Mouse (Mus musculus) heart, adult 9 months (tissue): ENCODE data around the gene Ptms.
"Not testable (repeated sequence)": the region's sequence is repeated elsewhere in the genome, so short reads cannot be mapped to it uniquely, and the experiment has no call there.

ENCODE experiments used
- DNase-seq, 2 experiments: peaks; one replicate each; pipeline ENCODE4 v3.0.0; 2022; ENCODE audit warnings: low spot score in 2 of 2

Ptms gene

DNA sequence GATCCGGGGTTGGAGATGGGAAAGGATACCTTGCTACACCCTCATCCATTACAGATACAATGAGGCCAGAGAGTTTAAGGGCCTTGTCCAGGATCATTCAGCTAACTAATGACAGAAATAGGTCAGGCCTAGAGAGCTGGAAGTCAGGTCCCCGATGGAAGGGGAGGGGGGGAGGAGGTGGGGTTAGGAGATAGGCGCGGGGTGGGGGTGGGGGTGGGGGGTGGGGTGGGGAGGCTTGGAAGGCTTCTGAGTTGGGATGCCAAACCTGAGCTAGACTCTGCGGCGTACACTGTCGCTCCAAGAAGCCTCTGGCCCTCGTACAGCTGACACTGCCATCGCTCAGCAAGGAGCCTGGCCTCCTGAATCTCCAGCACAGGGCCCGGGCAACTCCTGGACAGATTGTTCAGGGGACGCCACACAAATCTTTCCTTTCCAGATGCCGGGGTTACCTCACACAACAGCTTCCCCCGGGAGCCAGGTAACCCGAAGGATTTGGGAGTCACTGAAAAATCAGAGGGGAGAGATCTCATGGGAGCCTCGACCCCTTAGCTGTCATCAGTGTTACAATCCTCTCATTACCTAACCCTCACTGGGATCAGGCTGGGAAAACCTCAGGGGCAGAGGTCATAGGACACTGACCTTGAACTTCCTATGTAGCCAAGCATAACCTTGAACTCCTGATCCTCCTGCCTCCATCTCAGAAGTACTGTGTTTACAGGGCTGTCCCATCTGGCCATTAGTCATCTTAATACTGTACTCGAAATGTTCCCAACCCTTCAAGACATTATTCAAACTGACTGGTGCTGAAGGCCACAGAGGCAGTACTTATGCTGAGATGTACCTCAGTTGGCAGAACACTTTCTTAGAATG, 14.7 kb downstream of the Ptms start:
- DNase-seq: no peak

DNA sequence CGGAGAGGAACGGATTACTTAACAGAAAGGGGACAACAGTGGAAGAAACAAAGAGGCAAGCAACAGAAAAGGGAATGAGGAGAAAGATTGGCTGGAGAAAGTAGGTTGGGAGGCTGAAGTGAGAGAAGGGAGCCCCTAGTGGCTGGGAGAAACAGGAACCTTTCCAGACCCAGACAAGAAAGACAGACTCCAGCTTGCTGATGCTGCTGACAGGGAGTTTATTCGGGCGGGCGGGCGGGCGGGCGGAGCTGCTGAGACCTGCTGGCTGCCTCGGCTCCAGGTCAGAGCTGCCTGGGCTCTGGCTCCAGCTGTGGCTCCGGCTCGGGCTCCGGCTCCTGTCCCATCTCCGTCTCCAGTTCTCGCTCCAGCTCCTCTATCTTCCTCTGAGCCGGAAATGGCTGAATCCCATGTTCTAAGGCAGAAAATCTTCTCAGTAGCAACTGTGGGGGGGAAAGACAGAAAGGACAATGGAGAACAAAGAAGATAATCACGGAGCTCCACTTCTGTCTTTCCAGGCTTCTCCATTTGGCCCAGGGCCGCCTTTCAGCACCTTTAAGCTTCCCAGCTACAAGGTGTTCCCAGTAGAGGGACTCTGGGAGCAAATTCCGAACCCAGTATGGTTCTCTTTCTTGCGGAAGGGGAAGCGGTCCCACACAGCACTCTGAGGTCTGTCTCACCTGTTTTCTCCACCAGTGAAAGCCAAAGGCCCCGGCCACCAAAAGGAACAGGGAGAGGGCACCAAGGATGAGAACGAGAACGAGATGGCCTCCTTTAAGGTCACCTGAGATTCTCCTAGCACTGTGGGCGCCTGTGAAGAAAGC, 15.5 kb downstream of the Ptms start:
- DNase-seq: peak; percentile 80 to 87

DNA sequence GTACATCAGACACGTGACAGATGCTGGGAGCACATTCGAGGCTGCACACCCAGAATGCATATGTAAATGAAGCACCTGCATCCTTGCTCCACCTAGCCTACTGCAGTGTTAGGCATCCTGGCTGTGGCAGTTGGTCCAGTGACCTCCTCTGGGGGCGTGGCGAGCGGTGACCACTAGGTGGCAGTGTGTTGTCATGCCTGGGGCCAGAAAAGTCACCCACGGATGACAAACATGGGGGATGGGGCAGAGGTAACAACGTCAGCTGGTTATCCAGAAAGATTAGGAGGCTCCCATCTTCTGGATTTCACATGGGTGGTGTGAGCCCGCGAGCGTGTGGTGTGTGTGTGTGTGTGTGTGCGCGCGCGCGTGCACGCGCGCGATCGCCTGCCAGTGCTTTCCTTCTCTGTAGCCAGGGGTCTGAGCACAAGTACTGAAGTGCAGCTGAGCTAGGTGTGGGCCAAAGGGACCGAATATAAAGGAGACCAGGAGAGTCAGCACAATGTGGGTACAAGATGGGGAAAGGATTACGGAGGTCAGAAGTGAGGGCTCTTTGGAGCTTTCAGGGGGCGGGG, 16.2 kb downstream of the Ptms start:
- peak; percentile 91 to 95 for DNase-seq

DNA sequence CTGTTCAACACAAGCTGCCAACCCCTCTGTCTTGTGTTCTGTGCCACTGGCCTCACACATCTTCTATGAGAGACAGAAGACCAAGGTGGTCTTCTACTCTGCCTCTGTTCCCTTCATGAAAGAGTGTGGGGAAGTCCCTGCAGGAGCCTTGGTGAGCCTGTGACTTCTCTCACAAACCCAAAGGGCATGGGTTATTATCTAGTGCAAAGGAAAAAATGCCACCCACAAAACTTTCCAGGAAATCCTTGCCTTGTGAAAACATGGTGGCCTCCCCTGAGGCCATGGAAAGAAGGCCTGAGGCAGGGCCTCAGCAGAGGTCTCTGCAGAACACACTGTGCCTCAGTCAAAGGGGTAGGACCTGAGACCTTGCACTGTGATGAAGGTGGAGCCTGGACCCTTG, 18.1 kb downstream of the Ptms start:
- DNase-seq: no peak

DNA sequence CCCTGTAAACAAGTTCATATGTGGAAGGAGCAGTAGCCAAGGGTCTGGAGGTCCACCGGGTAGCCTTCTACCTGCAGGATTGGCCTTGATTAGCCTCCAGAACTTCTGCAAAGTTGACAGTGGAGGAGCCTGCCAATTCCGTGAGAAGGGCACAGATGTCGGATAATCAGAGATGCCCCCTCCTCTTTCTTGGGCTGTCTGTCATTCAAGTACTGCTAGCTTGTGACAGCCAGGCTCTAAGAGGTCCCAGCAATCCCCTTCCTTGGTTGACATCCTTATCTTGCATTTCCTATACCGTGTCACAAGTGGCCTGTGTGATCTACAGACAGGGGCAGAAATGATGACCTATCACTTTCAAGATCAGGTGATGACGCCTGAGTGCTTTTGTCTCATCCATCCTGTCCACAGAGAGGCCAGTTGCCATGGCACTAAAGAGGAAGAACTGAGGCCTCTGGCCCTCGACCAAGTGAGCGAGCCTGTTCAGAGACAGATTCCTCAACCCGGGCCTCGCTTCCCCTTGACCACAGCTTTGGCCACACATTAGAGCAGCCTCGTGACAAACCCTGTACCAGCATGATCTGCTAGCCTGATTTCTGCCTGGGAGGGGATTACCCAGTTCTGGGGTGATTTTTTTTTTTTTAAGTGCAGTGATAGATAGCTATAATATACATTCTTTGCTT, 19.0 kb downstream of the Ptms start:
- DNase-seq: peak in 1 of 2 experiments; percentile 57

DNA sequence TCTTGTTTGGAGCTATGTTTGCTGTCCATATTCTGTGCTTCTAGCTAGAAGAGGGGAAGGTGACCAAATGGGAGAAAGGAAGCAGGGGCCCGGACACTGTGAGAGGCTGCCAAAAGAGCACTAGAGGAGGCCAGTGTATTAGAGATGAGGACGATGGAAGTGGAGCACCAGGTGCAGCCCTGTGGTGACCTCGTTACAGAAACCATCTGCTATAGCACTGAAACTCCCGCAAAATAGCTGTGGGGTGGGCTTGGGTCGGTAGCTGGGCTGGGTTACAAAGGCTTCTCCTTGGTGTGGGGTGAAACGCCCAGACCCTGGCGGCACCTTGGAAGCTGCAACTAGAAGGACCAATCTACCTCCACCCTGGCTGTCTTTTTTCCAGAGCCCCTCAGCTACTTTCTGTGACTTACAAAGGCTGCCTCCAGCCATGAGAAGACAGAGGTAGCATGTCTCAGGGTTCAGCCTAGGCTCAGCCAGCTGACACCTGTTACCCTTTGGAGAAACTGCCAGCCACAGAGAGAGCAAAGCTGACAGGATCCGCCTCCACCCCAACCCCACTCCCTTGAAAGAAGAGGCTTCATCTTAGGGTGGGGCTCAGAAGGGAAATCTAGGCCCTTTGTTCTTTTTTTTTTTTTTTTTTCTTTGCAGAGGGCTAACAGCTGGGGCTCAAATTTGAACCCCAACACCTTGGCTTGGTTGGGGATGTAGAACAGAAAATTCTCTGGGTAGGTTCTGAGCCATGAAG, 19.7 kb downstream of the Ptms start:
- no peak for DNase-seq

DNA sequence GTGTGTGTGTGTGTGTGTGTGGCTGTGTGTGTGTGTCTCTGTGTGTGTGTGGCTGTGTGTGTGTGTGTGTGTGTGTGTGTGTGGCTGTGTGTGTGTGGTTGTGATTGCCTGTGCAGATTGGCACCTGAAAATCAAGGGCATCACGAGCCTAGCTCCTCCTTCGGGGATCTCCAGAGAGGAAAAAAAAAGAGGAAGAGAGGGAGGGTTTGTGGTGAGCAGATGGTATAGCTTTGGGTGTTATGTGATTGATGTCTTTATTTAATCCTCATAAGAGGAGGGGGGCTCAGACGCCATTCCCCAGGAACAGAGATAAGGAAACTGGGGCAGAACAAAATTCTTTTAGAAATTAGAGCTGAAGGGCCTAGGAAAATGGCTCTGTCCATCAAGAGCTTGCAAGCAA, 21.5 kb downstream of the Ptms start:
- DNase-seq: no peak

DNA sequence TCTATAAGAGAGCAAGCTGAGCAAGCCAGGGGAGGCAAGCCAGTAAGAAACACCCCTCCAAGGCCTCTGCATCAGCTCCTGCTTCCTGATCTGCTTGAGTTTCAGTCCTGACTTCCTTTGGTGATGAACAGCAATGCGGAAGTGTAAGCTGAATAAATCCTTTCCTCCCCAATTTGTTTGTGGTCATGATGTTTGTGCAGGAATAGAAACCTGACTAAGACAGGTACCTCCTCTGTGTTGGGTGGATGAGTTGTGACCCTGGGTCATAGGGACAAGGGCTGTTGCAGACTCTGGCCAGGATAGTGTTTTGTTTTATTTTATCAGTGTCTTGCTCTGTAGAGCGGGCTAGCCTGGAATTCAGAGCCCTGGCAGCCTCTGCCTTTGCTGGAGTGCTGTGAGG, 25.8 kb downstream of the Ptms start:
- not testable (repeated sequence) for DNase-seq

DNA sequence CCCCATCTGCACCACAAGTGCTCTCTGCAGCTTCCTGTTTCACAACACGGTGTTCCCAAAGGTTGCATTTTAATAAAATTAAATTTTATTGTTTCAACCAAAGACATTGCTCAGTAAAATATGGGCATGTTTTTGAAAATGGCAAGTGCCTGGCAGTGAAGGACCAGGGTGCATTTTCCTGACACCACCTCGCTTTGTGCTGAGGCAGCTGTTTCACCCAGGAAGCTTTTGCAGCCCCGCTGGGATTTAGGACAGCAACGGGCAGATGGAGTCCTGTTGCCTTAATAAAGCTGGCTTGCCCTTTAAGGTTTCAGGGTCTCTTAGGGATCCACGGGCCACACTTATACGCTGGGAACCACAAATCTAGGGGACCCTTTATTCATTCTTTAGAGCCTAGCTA, 28.9 kb downstream of the Ptms start:
- no peak for DNase-seq

DNA sequence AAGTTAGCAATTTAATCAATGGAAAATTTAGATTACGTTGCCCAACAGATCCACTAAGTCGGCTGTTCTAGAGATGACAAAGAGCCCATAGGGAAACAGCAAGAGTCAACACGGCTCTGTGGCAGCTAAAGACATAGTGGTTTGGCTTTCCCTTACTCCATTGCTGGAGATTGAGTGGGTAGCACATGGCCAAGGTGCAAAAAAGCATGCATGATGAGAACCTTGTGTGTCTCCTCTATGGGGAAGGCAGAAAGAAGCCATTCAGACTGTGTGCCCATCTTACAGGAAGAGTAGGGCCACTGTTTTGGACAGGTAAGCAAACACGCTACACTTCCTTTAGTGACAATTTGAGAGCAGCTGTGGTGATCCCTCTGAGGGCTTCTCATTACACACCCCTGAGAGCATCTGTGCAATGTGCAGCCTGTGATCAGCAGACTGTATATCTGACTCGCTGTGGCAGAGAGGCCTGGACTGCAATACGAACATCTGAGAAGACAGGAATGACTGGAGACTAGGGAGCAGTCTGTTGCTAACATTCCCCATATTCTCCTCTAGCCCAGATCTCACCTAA, 31.3 kb downstream of the Ptms start:
- DNase-seq: no peak

DNA sequence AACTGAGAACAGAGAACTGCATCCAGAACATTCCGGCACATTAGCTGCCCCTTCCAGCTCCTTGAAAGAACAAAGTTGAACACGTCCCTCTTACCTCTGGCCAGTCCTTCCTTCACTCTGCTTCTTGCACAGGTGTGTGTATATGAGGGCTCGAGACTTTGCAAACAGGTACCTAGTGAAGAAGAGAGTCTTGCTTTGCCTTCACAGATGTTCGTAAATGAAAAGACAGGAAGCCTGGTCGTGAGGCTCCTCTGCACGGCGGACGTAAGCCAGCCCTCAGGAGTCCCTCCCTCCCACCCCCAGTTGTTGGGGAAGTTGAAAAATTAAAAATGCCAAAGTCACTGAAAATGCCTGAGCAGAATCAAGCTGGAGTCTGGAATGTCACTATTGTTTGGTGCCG, 31.9 kb downstream of the Ptms start, which contains the start of gene Cd4:
Gene Cd4 (minus strand): TSS at position 236 of the 400 bp plus-strand sequence.
- DNase-seq: no peak

DNA sequence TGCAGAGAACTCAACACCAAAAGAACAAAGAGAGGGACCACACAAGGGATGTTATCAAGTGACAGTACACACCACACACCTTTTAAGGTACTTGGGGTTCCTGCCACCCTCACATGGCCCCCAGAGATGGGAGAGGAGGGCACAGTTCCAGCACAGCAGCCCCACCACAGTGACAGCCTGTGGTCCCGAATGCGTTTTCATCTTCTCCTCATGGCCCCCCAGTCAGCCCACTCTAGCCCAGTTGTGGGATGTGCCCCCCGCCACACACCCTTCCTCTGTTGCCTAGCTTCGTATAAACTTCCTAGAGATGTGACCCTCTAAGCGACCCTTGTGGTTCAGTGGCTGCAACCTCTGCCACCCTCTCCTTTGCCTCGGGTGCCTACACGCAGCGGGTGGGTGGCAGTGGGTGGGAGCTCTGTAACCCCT, 33.9 kb downstream of the Ptms start:
- DNase-seq: no peak

DNA sequence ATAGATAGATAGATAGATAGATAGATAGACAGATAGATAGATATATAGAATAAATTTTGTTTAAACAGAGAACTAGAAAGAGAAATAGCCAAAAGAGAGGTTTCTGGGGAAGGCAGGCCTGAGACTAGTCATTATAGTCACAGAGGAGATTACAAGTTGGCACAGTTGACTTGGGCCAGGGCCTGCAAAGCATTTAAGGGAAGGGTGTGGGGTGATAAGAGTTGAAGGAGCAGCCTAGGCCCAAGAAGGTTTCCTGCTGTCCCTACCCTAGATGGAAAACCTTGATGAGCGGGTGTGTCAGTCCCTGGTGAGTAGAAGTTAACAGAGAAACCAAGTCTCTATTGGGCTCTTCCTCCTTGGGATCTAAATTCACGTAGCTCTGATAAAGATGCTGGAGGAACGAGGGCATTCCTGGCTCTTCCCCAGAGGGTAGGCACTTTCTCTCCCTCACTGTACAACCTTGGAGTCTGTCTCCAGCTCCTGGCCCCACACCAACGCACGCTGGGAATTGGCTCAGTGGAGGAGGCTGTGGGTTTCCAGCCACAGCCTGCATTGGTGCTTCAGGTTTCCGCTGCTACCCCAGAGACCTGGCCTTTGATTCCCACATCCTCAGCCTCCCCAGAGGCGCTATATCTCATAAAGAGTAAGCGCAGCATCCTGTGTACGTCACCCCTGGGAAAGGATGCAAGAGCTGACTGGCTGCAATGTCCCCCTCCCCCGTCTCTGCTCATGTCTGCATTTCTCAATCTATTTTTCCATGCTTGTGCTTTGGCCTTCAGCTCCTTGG, 35.0 kb downstream of the Ptms start:
- peak; percentile 50 to 66 for DNase-seq

DNA sequence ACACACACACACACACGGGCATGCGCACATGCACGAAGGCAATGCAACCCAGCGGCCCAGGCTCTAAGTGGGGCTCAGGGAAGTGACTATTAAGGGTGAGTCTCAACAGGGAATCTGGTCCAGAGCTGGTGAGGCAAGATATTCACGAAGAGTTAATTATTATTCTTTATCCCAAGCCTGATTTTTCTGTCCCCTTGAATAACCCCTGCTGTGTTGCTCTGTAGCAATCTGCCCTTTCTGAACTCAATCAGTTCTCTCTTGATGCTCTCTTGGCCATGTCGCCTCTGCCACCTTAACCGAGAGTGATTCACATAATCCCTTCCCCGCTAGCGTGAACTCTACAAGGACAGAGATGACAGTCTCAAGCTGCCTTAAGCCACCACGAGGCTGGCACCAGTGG, 36.6 kb downstream of the Ptms start:
- no peak for DNase-seq

DNA sequence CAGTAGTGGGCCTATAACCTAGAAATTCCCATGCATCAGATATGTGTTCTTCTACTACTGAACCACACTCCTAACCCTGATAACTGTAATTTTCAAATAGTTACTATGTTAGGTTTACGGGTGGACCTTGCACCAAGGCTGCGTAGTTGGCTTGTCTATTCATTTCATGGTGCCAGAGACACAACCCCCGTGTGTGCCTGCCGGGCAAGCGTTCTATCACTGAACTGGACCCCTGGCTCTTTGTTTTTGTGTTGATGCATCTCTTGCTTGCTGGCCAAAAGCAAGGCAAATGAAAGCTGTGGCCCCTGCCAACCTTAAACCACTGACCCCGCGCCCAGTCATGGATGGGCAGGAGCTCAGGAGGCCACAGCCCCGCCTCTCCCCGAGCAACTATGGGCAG, 38.1 kb downstream of the Ptms start:
- DNase-seq: no peak

DNA sequence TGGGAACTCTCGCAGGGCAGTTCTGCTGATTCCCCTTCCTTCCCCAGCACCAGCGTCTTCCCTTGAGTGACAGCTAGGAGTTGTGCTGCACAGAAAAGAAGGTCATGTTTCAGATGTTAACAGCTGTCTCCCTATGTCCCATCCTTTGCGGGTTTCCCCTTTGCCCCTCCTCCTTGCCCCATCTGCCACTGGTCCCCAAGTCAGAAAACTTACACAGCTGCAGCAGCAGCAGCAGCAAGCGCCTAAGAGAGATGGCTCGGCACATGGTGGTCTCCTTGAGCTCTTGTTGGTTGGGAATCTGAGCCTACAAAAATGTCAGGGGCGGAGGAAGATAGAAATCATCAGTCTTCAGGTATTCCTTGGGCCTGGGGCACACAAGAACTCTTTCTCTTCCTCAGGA, 40.5 kb downstream of the Ptms start:
- no peak for DNase-seq

DNA sequence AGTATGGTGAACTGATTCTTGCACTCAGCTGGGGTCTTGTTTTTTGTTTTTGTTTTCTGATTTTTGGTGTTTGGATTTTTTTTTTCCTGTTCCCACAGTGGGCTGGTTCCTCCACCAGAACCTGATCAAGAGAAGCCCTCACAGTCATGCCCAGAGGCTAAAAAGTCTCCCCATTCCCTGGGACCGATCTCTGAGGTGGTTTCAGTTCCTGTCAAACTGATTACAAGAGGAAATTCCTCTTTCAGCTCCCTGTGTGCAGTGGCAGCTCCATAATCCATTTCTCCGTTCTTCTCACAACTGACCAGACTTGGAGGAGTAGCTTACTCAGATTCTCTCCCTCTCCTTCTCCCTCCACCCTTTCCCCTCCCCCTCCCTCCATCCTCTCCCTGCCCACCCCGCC, 45.6 kb downstream of the Ptms start:
- no peak for DNase-seq

DNA sequence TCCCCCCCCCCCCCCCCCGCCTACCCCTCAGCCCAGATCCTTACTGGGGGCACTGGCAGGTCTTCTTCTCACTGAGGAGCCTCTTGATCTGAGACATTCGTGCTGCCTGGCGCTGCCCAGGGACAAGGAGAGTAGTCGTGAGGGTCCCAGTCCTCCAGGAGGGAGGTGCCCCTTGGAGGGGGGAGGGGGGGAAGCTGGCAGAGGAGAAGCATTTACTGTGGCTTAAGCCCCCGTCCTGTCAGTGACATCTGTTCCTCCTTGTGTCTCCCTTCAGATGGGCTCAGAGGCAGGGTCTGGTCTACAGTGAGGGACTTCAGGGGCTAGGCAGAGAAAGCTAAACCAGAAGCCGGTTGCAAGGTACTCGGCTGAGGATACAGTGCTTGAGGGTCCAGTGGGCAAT, 53.3 kb downstream of the Ptms start:
- no peak for DNase-seq

DNA sequence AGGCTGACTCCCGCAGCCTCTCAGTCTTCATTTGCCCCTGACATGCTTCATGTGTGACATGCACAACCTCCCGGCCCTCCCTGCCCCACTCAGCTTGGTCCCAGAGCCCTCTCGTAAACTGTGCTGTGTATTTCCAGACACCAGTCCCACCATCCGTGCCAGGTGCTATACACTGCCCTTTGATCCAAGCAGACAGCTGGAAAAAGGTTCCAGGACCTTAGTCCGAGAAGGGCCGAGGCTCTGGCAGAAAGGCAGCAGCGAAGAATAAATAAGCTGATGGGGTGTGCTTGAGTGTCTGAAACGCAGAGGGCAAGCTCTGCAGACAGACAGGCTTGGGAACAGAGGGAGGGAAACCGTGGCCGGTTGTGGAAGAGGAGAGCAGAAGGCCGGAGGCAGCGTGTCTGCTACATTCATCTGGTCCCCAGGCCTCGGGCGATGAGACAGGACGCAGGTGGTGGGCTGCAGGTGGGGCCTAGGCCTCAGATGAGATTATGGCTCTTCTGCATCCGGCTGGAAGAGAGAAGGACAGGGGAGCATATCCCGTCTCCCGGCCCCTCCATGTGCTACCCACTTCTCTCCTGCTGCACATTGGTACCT, 54.0 kb downstream of the Ptms start:
- DNase-seq: no peak
